Mouse (Mus musculus) G1E (cell line): ENCODE data around the gene Ntpcr. TPM values are rescaled to one million over a fixed set of nuclear protein-coding genes. Genes with fewer than 3 reads are reported as not detected.

Experiments
- ATAC-seq: 2 replicates; pipeline ENCODE4 v1.8.0; 2016; ENCODE audit warnings: mild to moderate bottlenecking; ENCODE audit not compliant: insufficient number of reproducible peaks, poor library complexity, low FRiP score, severe bottlenecking; ENCODE audit errors: extremely low read depth
- DNase-seq: peaks from one replicate; pipeline ENCODE4 v3.0.0; 2012; ENCODE audit warnings: low spot score
- H3K27me3 ChIP-seq: 2 replicates; pipeline ENCODE4 v1.6.1; 2012; ENCODE audit warnings: mild to moderate bottlenecking, low read length, inconsistent platforms; ENCODE audit not compliant: insufficient read depth
- H3K36me3 ChIP-seq: replicated peaks from 2 replicates; pipeline ENCODE3; 2012; ENCODE audit warnings: mild to moderate bottlenecking, inconsistent platforms
- H3K4me1 ChIP-seq: 2 replicates; pipeline ENCODE4 v1.6.1; 2012; ENCODE audit warnings: low read depth, low read length, inconsistent platforms, mixed read lengths; ENCODE audit not compliant: insufficient read depth
- H3K4me3 ChIP-seq: 2 replicates; pipeline ENCODE4 v1.5.1; 2012; ENCODE audit warnings: low read depth, mild to moderate bottlenecking, inconsistent platforms, low read length, moderate library complexity, mixed read lengths
- H3K9me3 ChIP-seq: replicated peaks from 2 replicates; pipeline ENCODE4 v1.6.1; 2012; ENCODE audit warnings: inconsistent platforms
- CTCF ChIP-seq: IDR thresholded peaks from 2 replicates; pipeline ENCODE4 v1.5.1; 2012; ENCODE audit warnings: low read depth, low read length, inconsistent platforms, mixed read lengths
- GATA1 ChIP-seq: IDR thresholded peaks from 2 replicates; pipeline ENCODE4 v1.6.1; 2012; ENCODE audit warnings: borderline replicate concordance, low read length, inconsistent platforms, mixed read lengths
- GATA2 ChIP-seq: IDR thresholded peaks from 2 replicates; pipeline ENCODE4 v1.6.1; 2012; ENCODE audit warnings: low read depth, low read length, inconsistent platforms, borderline replicate concordance
- POLR2AphosphoS5 ChIP-seq: IDR thresholded peaks from 2 replicates; pipeline ENCODE4 v1.6.1; 2012; ENCODE audit warnings: low read depth, low read length, inconsistent platforms; ENCODE audit not compliant: insufficient replicate concordance
- TAL1 ChIP-seq: conservative IDR thresholded peaks from 2 replicates; pipeline ENCODE4 v1.6.1; 2012; ENCODE audit warnings: low read depth, low read length, inconsistent platforms, mixed read lengths
- polyA plus RNA-seq: library from polyadenylated mRNA; stranded (reverse); fragments of >175 nt; gene quantifications from 2 replicates; pipeline ENCODE4 v1.2.3, GENCODE M21; 2012
- total RNA-seq, 2 experiments: library from RNA; stranded (forward) in 1 of 2; stranded (reverse) in 1 of 2; fragments of 200-1000 nt in 1 of 2; fragments of >200 nt in 1 of 2; fragmentation: Nextera tagmentation in 1 of 2; gene quantifications; 2 replicates each; pipeline ENCODE4 v1.2.3; 2014 to 2017

Ntpcr gene
- total and polyA plus RNA-seq, 3 experiments, result not detected

DNA sequence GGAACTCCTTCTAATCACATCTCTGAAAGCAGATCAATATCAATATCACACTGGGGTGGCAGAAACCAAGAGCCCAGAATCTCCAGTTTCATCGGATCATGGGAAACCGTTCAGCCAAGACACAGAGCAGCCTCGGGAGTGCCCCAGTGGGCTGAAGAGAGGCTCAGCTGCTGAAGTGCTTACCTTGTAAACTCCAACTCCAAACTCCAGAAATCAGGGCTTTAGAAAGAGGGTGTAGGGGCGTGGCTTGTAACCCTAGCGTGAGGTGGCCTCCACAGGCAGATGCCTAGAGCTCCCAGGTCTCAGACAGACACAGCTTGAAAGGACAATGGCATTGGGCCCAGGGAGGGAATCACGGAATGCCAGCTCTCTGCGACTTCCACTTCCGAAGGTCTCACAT, 2.0 kb upstream of the Ntpcr start:
- peaks cover 78% of the 10 kb centered on the region for H3K9me3 ChIP-seq
- TF ChIP-seq CTCF, result no peak
- TF ChIP-seq GATA2, result no peak
- no peak for TF ChIP-seq POLR2AphosphoS5
- DNase-seq (no peak), ATAC-seq (no peak)
- no peaks in the 10 kb centered on the region for H3K27me3 ChIP-seq
- no peaks in the 10 kb centered on the region for H3K4me1 ChIP-seq
- no peaks in the 10 kb centered on the region for H3K36me3 ChIP-seq
- H3K4me3 ChIP-seq, result no peak overlapping the region

DNA sequence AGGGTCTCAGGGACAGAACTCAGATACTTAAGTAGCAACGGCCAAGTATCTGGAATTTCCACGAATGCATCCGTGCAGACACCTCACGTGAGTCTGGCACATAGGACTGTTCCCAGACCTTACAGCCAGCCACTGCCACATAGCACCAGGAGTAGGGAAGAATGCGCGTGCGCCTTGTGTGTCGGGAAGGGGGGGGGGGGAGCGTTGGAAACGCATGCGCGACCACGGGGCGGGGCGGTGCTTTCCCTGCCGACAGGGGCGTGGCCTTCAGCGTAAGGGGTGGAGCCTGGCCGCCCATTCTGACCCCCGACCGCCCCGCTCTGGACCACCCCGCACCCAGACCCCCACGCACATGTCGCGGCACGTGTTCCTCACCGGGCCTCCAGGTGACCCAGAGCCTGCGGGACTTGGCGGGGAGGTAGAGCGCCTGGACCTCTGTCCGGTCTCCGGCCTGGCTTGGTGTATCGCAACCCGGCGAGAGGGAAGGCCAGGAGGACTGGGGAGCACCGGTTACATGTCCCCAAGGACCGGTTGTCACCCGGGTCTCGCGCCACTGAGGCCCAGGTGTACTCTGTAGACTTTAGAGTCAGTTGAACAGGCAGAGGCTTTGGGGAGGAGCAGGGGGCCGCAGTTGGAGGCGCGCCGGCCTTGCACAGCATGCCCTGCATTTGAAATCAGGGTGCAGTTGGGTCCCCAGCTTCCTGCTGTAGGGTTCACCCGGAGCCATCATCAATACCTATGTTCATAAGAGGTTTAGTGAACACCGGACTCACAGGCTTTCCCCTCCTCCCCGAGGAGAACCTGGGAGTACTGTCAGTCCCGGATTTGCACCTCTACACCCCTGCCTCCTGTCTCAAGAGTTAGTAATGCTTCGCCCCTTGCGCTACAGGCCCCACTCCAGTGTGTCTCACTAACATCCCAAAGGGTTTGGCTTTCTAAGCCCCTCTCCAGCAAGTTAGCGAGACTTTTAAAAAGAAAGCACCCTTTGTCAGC, 4.5 kb downstream of the Ntpcr start:
- Histone ChIP-seq H3K4me1 (no peaks in the 10 kb centered on the region), H3K9me3 (peaks cover 77% of the 10 kb centered on the region), H3K36me3 (no peaks in the 10 kb centered on the region), H3K4me3 (no peak overlapping the region; the same call in 1 of the 2 replicates), H3K27me3 (no peaks in the 10 kb centered on the region)
- DNase-seq (no peak), ATAC-seq (no peak)
- TF ChIP-seq CTCF (no peak), TAL1 (no peak), POLR2AphosphoS5 (no peak), GATA1 (no peak)

DNA sequence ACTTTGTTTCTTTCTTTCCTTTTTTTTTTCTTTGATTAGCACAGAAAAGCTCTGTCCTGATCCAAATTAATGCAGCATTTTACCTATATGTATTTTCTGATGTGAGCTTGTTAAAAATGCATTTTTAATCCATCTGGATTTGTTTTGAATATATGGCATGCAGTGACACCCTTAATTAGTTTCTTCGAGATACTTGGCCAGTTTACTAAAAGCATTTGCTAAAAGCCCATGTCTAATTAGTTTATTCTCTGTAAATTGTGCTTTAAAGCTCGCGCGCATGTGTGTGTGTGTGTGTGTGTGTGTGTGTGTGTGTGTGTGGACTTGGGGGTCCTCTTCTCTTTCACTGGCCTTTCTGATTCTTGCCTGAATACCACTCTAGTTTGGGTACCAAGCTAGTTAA, 9.2 kb downstream of the Ntpcr start:
- H3K4me1 ChIP-seq, result no peaks in the 10 kb centered on the region
- no peaks in the 10 kb centered on the region for H3K27me3 ChIP-seq
- DNase-seq (no peak), ATAC-seq (no peak)
- no peaks in the 10 kb centered on the region for H3K36me3 ChIP-seq
- H3K4me3 ChIP-seq, result no peak overlapping the region
- H3K9me3 ChIP-seq, result peaks cover 88% of the 10 kb centered on the region
- TF ChIP-seq CTCF (no peak), GATA1 (no peak), TAL1 (no peak), POLR2AphosphoS5 (no peak), GATA2 (no peak)

DNA sequence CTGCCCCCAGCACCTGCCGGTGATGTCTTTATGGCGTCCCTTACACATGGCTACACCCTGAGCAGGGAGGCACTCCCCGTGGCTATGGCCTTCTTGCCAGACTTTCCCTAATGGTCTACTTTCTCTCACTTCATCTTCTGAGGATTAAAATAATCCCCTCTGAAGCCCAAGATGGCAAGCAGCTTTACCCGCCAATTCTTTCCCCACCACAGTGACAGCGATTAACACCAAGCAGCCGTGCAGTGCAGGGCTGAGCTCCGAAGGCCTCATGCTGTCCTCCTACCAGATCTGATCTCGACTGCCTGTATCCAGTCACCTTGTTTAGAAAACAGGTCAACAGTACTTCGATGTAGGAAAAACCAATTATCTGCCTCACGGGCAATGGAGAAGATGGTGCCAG, 10.9 kb downstream of the Ntpcr start:
- no peaks in the 10 kb centered on the region for H3K36me3 ChIP-seq
- H3K4me3 ChIP-seq, result no peak overlapping the region
- no peak for DNase-seq
- H3K9me3 ChIP-seq, result peaks cover 90% of the 10 kb centered on the region
- no peak for ATAC-seq
- no peaks in the 10 kb centered on the region for H3K27me3 ChIP-seq
- TF ChIP-seq TAL1, result no peak
- TF ChIP-seq CTCF, result no peak
- TF ChIP-seq POLR2AphosphoS5, result no peak
- TF ChIP-seq GATA2, result no peak
- TF ChIP-seq GATA1, result no peak
- no peaks in the 10 kb centered on the region for H3K4me1 ChIP-seq

DNA sequence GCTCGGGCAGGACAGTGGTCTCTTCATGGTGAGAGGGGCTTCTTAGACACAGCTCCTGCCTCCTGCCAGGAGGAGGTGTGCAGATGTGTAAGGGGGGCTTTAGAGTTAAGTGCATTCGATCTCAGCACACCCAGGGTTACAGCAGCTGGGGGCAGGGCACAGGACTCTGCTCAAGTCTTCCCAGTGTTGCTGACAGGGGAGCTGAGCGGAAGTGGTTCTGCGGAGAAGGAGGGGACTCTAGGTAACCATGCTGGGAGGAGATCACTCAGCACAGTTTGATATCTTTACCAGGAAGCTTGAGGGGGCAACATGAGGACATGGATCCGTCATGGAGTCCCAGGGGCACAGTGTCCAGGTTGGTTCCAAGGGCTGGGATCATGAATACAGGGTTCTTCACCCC, 11.6 kb downstream of the Ntpcr start:
- Histone ChIP-seq H3K27me3 (no peaks in the 10 kb centered on the region), H3K9me3 (peaks cover 90% of the 10 kb centered on the region), H3K4me3 (no peak overlapping the region), H3K4me1 (no peaks in the 10 kb centered on the region), H3K36me3 (no peaks in the 10 kb centered on the region)
- no peak for TF ChIP-seq CTCF
- TF ChIP-seq POLR2AphosphoS5, result no peak
- no peak for ATAC-seq
- DNase-seq, result no peak

DNA sequence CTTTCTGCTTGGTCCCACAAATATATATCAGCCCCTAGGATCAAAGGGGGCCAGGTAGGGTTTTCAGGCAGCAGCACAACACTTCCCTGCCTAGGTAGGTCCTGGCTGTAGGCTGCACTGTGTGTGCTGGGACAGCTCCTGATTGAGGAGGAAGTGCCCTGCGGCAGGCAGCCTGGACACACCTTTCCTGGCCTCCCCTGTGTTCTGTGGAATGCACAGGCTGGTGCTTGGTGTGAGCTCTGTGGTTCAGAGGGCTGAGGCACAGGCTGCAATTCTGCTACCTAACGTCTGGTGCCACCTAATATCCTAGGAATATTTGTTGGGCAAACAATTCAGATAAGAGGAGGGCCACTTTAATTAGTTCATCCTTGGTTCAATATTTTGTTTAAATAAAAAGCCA, 12.1 kb downstream of the Ntpcr start:
- H3K4me1 ChIP-seq, result no peaks in the 10 kb centered on the region
- H3K36me3 ChIP-seq, result no peaks in the 10 kb centered on the region
- no peak overlapping the region for H3K4me3 ChIP-seq
- no peak for ATAC-seq
- no peaks in the 10 kb centered on the region for H3K27me3 ChIP-seq
- no peak for DNase-seq
- TF ChIP-seq GATA2 (no peak), CTCF (no peak), TAL1 (no peak), POLR2AphosphoS5 (no peak), GATA1 (no peak)
- peaks cover 90% of the 10 kb centered on the region for H3K9me3 ChIP-seq
